Mouse (Mus musculus) lung, postnatal 10 days (tissue): Measurements from ENCODE around the gene Cul7.

Experiments used
- DNase-seq: peaks from one replicate; pipeline ENCODE4 v3.0.0; 2021

The Cul7 gene

GRCm38 (mm10) chr17:46628791-46629684 lies 21.1 kb upstream of the Cul7 start, which contains the start of gene Ptk7:
Gene Ptk7, minus strand, starts transcription at chr17:46629504.
- peak; percentile 91 for DNase-seq

- peak; percentile 93 for DNase-seq
These were observed 20.3 kb upstream of the Cul7 start for GRCm38 (mm10) chr17:46629685-46630441.

GRCm38 (mm10) chr17:46636831-46637523 lies 13.2 kb upstream of the Cul7 start:
- peak; percentile 90 for DNase-seq

DNA sequence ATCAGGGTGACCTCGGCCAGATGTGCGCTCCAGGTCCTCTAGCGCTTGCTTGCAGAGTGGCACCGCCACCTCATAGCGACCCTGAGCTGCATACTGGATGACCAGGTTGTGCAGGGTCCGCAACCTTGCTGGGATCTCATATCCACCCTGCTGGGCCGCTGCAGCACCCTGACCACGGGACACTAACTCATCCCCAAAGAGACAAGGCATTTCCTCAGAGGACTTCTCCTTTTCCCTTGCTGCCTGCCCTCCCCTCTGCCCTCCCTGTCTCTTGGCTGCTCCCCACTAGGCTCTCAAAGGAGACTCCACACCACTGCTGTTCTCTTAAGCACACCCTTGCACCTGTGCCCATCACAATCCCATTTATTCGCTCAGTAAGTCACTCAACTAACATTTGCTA lies 10.2 kb upstream of the Cul7 start:
- DNase-seq = no peak

- no peak for DNase-seq
These were observed 8.1 kb upstream of the Cul7 start for GRCm38 (mm10) chr17:46642060-46642459.

DNA sequence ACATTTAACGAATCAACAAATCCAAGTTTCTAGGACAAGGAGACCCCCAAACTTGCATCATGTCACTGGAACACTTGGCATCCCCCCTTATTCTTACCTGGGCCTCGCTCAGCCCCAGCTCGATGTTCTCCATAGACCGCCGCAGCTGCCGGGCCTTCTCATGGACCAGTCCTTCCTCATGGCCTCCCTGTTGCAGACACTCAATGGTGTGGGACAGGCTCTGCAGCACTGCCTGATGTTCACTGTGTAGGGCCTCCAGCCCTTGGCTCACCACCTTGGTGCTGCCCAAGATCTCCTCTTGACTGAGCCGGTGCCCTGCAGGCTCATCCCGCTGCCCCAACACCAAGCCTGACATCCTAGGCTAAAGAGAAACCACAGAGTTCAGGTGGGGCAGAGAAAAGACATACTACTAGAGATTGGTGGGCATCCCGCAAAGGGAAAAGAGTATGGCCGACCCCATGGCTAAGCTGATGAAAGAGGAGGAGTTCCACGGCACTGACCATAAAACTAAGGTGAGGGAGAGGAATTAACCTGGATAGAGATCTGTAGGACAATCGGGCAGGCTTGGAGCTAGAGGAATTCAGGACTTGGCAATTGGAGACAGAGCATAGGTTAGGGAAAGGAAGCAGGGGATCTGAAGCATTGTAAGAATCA lies 5.9 kb upstream of the Cul7 start:
- DNase-seq = no peak

DNA sequence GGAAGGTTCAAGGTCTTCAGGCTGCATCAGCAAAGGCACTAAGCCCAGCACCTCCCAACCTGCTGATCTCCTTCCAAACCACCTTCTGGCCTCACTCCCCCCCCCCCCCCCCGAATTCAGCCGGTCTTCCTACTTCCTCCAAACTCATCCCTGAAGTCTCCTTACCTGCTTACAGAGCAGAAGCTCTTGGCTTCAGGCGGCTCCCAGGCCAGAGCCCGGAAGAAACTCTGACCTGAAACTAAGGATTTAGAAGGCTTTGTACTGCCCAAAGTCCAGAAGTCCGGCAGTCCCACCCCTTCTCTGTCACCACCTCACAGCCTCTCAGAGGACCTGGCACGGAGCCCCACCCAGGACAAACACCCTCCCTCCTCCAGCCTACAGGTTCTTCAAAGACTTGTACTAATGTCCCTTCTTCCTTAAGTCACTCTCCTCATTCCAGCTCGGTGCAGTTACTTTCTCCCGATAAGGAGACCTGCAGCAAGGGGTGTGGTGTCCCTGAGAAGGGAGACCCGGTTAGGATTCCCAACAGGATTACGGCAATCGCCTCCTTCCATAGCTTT lies 5.1 kb upstream of the Cul7 start:
- peak; percentile 84 for DNase-seq

DNA sequence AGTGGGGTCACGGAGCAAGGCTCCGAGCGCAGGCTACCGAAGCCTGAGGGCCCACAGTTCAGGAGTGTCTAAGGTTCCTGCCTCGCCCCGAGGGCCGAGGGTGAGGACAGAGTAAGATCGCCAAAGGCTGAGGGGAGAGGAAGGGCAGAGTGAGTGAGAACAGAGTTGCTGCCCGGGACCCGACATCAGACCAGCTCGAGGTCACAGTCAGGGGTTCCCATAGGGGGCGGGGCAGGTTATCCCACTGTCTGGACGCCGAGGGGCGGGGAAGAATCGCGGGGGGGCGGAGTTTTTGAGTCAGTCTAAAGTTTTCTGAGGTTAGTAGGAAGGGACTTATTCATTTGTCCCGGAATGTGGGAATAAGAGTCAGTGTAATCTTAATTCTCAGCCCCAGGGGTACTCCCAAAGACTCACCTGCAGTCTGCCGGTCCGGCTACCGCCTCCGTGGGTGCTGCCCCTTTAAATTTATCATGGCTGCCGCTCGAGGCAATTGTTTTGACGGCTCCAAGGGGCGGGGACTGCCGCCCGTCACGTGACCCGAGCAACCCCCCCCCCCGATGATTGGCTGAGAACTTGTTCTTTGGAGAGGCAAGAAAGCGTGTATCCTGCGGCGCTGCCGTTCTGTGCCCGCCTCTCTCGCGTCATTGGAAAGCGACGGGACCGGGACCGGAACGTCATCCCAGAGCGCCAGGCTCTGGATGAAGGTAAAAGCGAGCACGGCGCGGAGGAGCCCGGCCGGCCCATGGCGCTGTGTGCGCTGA lies 4.4 kb upstream of the Cul7 start, which contains the start of the genes Klc4 and Mrpl2:
TSS of gene Klc4 (minus strand) at position 462 of the 761 bp plus-strand sequence.
TSS of gene Mrpl2 (plus strand) at position 669 of the 761 bp plus-strand sequence.
- DNase-seq = peak; percentile 99

GRCm38 (mm10) chr17:46646322-46646662 lies 3.8 kb upstream of the Cul7 start:
- DNase-seq = no peak

DNA sequence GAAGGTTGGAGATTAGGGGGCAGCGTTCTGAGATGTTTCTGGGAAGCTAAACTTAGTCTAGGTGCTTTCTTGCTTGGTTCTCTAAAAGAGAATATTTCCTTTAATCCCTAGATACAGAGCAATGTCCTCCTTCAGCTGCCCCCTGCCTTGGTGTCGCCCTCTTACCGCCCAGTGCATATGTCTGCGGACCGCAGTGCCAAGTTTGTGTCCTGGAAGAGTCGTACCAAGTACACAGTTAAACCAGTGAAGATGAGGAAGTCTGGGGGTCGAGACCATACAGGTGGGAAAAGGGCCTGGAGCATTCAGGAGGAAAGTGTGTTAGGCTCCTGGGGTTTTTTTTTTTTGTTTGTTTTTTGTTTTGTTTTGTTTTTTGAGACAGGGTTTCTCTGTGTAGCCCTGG lies 2.9 kb upstream of the Cul7 start:
- no peak for DNase-seq

DNA sequence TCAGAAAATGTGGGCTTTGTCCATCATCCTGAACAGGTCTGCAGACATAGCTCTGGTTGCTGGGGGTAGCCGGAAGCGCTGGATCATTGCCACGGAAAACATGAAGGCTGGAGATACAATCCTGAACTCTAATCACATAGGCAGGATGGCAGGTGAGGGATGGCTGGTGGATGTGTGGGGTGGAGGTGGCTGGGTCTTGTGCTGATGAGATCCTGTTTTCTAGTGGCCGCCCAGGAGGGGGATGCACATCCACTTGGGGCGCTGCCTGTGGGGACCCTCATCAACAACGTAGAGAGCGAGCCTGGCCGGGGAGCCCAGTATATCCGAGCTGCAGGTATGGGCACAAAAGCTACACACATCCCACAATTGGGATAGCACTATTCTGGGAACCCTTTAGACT lies 1.7 kb upstream of the Cul7 start:
- DNase-seq = no peak

GRCm38 (mm10) chr17:46649811-46650210 lies 326 bp upstream of the Cul7 start:
- no peak for DNase-seq

DNA sequence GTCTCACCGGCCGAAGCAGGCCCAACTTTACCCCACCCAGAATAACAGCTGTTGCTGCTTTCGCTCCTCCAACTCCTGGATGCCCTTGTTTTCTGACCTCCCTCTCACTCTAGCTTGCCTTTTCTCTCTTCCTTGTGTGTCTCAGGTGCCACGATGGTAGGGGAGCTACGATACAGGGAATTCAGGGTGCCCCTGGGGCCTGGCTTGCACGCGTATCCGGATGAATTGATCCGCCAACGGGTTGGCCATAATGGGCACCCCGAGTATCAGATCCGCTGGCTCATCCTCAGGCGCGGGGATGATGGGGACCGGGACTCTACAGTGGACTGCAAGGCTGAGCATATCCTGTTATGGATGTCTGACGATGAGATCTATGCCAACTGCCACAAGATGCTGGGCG lies 1.2 kb downstream of the Cul7 start:
- DNase-seq = no peak

DNA sequence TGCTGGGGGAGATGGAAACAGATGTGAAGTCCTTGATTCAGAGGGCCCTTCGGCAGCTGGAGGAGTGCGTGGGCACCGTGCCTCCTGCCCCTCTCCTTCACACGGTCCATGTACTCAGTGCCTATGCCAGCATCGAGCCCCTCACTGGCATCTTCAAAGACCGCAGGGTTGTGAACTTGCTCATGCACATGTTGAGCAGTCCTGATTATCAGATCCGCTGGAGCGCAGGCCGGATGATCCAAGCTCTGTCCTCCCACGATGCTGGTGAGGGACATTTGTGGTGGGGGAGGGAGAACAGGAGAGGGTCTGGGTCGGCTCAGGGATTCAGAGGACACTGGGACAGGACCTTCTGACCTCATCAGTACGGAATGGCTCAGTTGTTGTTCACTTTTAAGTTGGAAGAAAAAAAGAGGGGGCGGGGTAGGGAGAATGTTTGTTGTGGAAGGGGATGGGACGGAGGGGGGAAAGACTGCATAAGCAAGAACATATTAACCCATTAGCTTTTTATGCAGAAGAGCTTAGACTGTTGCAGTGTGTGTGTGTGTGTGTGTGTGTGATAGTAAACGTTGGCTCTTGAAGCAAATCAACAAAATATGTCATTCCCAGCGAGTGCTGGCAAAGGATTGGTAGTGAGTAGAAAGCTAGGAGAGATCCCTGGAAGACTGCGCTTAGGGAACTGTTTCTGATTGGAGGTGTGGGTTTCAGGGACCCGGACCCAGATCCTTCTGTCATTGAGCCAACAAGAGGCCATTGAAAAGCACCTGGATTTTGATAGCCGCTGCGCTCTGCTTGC lies 1.8 kb downstream of the Cul7 start:
- DNase-seq = peak; percentile 32

GRCm38 (mm10) chr17:46656054-46656453 lies 5.9 kb downstream of the Cul7 start:
- no peak for DNase-seq

DNA sequence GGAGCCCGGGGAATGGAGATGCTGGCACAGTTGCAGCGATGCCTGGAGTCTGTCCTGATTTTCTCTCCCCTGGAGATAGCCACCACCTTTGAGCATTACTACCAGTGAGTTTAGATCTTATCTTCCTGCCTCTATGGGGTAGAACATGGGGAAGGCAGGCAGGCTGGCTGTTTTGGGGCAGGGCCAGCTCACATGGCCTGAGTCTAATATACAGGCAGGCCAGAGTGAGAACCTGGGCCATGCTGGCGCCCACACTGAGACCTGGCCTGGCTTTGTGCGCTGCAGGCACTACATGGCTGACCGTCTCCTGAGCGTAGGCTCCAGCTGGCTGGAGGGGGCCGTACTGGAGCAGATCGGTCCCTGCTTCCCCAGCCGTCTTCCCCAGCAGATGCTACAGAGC lies 11.2 kb downstream of the Cul7 start:
- no peak for DNase-seq

- DNase-seq = no peak
These were observed 11.8 kb downstream of the Cul7 start for GRCm38 (mm10) chr17:46661981-46662380.

DNA sequence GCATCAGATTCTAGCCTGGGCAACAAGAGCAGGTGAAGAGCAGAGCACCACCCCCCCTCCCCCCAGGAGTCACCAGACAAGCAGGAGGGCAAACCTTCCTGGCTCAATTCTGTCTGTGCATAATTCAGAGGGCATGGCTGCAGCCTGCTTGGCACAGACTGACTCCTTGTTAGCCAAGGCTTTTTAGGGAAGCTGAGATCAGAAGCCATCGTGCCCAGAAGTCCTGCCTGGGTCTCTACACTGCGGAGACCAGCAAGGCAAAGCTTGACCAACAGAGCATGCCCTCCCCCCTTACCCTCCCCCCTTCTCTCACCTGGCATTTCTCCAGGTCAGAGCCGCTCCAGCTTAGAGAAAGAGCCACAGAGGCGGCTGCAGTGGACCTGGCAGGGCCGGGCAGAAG lies 12.6 kb downstream of the Cul7 start:
- no peak for DNase-seq

GRCm38 (mm10) chr17:46667712-46668111 lies 17.6 kb downstream of the Cul7 start:
- no peak for DNase-seq

GRCm38 (mm10) chr17:46669911-46670310 lies 19.8 kb downstream of the Cul7 start:
- no peak for DNase-seq
